Mouse (Mus musculus): ENCODE measurements around the gene Khsrp.
"Not testable (repeated sequence)": the region's sequence is repeated elsewhere in the genome, so short reads cannot be mapped to it uniquely, and the experiment has no call there.

Khsrp gene

GRCm38 (mm10) chr17:57030931-57031660 is at the start of gene Khsrp:
TSS of gene Khsrp (minus strand) at chr17:57031522.
- DNase-seq = peak; percentile 82 to 98

GRCm38 (mm10) chr17:57079919-57080318 is 48.6 kb upstream of the Khsrp start:
- no peak for DNase-seq

GRCm38 (mm10) chr17:57078336-57078735 is 47.0 kb upstream of the Khsrp start, which contains the start of gene Dennd1c:
TSS of gene Dennd1c (minus strand) at chr17:57078514.
- DNase-seq = no peak

- no peak for DNase-seq
These were observed 45.6 kb upstream of the Khsrp start for GRCm38 (mm10) chr17:57076916-57077315.

GRCm38 (mm10) chr17:57070699-57071098 is 39.4 kb upstream of the Khsrp start:
- DNase-seq = no peak

GRCm38 (mm10) chr17:57070272-57070671 is 39.0 kb upstream of the Khsrp start:
- DNase-seq = no peak

- no peak for DNase-seq
These were observed 35.6 kb upstream of the Khsrp start for GRCm38 (mm10) chr17:57066908-57067307.

GRCm38 (mm10) chr17:57063031-57063430 is 31.7 kb upstream of the Khsrp start:
- DNase-seq = no peak

- no peak for DNase-seq
These were observed 31.2 kb upstream of the Khsrp start for GRCm38 (mm10) chr17:57062548-57062947.

- peak; percentile 63 to 67 for DNase-seq
These were observed 30.7 kb upstream of the Khsrp start for GRCm38 (mm10) chr17:57062011-57062521.

GRCm38 (mm10) chr17:57061069-57061468 is 29.7 kb upstream of the Khsrp start:
- DNase-seq = no peak

- peak; percentile 97 for DNase-seq
These were observed 29.0 kb upstream of the Khsrp start for GRCm38 (mm10) chr17:57060231-57060801.

GRCm38 (mm10) chr17:57059486-57059977 is 28.2 kb upstream of the Khsrp start, which contains the start of gene Slc25a23:
TSS of gene Slc25a23 (minus strand) at chr17:57059863.
- peak; percentile 91 to 93 for DNase-seq

- peak; percentile 71 to 75 for DNase-seq
These were observed 27.7 kb upstream of the Khsrp start, which contains the start of gene Crb3 for GRCm38 (mm10) chr17:57058891-57059485. TSS of gene Crb3 (plus strand) at chr17:57059105.

- DNase-seq = no peak
These were observed 24.9 kb upstream of the Khsrp start for GRCm38 (mm10) chr17:57056246-57056645.

- not testable (repeated sequence) for DNase-seq
These were observed 20.4 kb upstream of the Khsrp start for GRCm38 (mm10) chr17:57051679-57052078.

- DNase-seq = no peak
These were observed 17.5 kb upstream of the Khsrp start for GRCm38 (mm10) chr17:57048816-57049215.

GRCm38 (mm10) chr17:57047406-57047805 is 16.1 kb upstream of the Khsrp start:
- peak in 1 of 2 experiments; percentile 47 for DNase-seq

- DNase-seq = no peak
These were observed 10.2 kb upstream of the Khsrp start, which contains the start of gene Slc25a41 for GRCm38 (mm10) chr17:57041554-57041953. TSS of gene Slc25a41 (minus strand) at chr17:57041654.

GRCm38 (mm10) chr17:57038978-57039377 is 7.7 kb upstream of the Khsrp start:
- no peak for DNase-seq

- DNase-seq = no peak
These were observed 1.5 kb upstream of the Khsrp start for GRCm38 (mm10) chr17:57032854-57033253.

GRCm38 (mm10) chr17:57031661-57032420 is 519 bp upstream of the Khsrp start:
- peak; percentile 99 to 100 for DNase-seq

Measured in cerebellum, postnatal 10 days (tissue).